ENCODE assay signal across 15 mouse cellular contexts in the genomic region with DNA sequence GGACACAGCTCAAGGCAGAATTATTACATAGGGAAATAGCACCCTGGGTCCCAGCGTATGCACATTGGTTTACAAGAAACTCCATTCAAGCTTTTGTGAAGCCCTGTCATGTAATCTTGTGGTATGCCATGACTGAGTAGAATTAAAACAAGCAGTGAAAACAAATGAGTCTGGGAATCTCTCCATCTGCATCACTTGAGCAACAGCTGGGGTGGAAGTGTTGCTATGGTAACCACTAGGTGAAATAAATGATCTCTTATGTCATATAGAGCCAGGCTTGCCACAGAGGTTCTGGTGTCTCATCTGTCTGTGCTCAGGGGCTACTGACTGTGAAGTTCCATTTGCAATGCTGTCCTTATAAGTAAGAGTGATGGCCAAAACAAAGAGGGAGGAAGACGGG.
A peak's percentile ranks its signal among the peaks of the same experiment; 100 is the strongest.
DNase-seq lines count a peak whose midpoint lies in the region; ATAC-seq and TF ChIP-seq lines count a peak whose summit lies in the region.
"Had no signal": no experiment of that assay in that cellular context is flagged by ENCODE, and none has a peak within 500 bp of the region (broad histone marks: within the 10 kb centered on the region; RNA-seq: fewer than 3 reads in every experiment).

No protein-coding gene starts in this region.

- WGBS in hindbrain, embryonic 12.5 days, result 44% methylated on average over 2 of the region's 2 CpGs
- WGBS in intestine, postnatal 0 days, result 69% methylated on average over 2 of the region's 2 CpGs

- TF ChIP-seq CTCF in intestine, postnatal 0 days (IDR thresholded peaks at IDR 0.05; ENCODE audit: low read depth), result no peak

- H3K36me3 ChIP-seq in hindbrain, embryonic 12.5 days, result no peaks in the 10 kb centered on the region
- no peaks in the 10 kb centered on the region for H3K36me3 ChIP-seq in intestine, postnatal 0 days (ENCODE audit: control insufficient read depth, insufficient read depth)
- H3K36me3 ChIP-seq: heart, embryonic 13.5 days; intestine, embryonic 15.5 days; liver, embryonic 12.5 days had no signal

- H3K27me3 ChIP-seq in hindbrain, embryonic 12.5 days, result no peaks in the 10 kb centered on the region
- no peaks in the 10 kb centered on the region for H3K27me3 ChIP-seq in intestine, postnatal 0 days (replicated peaks; ENCODE audit: control insufficient read depth, insufficient read depth, low read length)
- H3K27me3 ChIP-seq: heart, embryonic 13.5 days; intestine, embryonic 15.5 days; liver, embryonic 12.5 days had no signal

- H3K4me3 ChIP-seq in hindbrain, embryonic 12.5 days, result no peak overlapping the region
- no peak overlapping the region for H3K4me3 ChIP-seq in intestine, postnatal 0 days (ENCODE audit: low read depth, low read length)
- H3K4me3 ChIP-seq: heart, embryonic 13.5 days; intestine, embryonic 15.5 days; liver, embryonic 12.5 days had no signal

- H3K27ac ChIP-seq in hindbrain, embryonic 12.5 days, result no peak overlapping the region
- H3K27ac ChIP-seq in intestine, postnatal 0 days (ENCODE audit: low read depth, low read length), result no peak overlapping the region
- H3K27ac ChIP-seq: heart, embryonic 13.5 days; intestine, embryonic 15.5 days; liver, embryonic 12.5 days had no signal

- DNase-seq in left cerebral cortex, postnatal 14 days (ENCODE audit: low spot score in 2 of 2), result peak; percentile 17 to 25
- no peak for DNase-seq in left cerebral cortex, postnatal 4 days
- peak; percentile 9 to 14 for DNase-seq in layer of hippocampus, postnatal 10 days (ENCODE audit: low spot score in 2 of 2)
- peak; percentile 20 for DNase-seq in retina, embryonic 14.5 days (ENCODE audit: low spot score)
- no peak for DNase-seq in thymus, postnatal 10 days (ENCODE audit: low spot score in 2 of 2)
- DNase-seq: adrenal gland, postnatal 14 days; cerebellum, adult 8-10 months; gastrocnemius, postnatal 10 days; thymus, adult 2 months had no signal

- peak; percentile 82 for ATAC-seq in hindbrain, embryonic 12.5 days (ENCODE audit: low FRiP score)
- ATAC-seq in intestine, postnatal 0 days, result no peak
- ATAC-seq: CD4-positive, CD25-positive, alpha-beta regulatory T cell, adult 4 months; intestine, embryonic 15.5 days; liver, embryonic 12.5 days had no signal

- no peak overlapping the region for H3K9ac ChIP-seq in hindbrain, embryonic 12.5 days
- H3K9ac ChIP-seq in intestine, postnatal 0 days (ENCODE audit: low read depth, low read length), result no peak overlapping the region
- H3K9ac ChIP-seq: heart, embryonic 13.5 days; intestine, embryonic 15.5 days; liver, embryonic 12.5 days had no signal

- H3K4me1 ChIP-seq in hindbrain, embryonic 12.5 days, result peaks cover 9% of the 10 kb centered on the region
- H3K4me1 ChIP-seq in intestine, postnatal 0 days (replicated peaks; ENCODE audit: control insufficient read depth, insufficient read depth, low read length), result no peaks in the 10 kb centered on the region
- H3K4me1 ChIP-seq: intestine, embryonic 15.5 days; liver, embryonic 12.5 days had no signal

- intact Hi-C loops in left cerebral cortex, postnatal 14 days (cut with DNase I), result no loop called here
- intact Hi-C loops in left cerebral cortex, postnatal 4 days (cut with DNase I), result no loop called here

- no peaks in the 10 kb centered on the region for H3K9me3 ChIP-seq in hindbrain, embryonic 12.5 days (replicated peaks)
- H3K9me3 ChIP-seq in intestine, postnatal 0 days (ENCODE audit: control insufficient read depth), result no peaks in the 10 kb centered on the region
- H3K9me3 ChIP-seq: heart, embryonic 13.5 days; intestine, embryonic 15.5 days; liver, embryonic 12.5 days had no signal

- no peak overlapping the region for H3K4me2 ChIP-seq in hindbrain, embryonic 12.5 days (replicated peaks)
- no peak overlapping the region for H3K4me2 ChIP-seq in intestine, postnatal 0 days (replicated peaks; ENCODE audit: low read depth)
- H3K4me2 ChIP-seq: heart, embryonic 13.5 days; intestine, embryonic 15.5 days; liver, embryonic 12.5 days had no signal

Comparison
In these comparisons a context has a peak if more than half of its experiments do, and no peak if none do; other contexts are left out.
1. DNase-seq: peak in left cerebral cortex, postnatal 14 days (2 of 2), layer of hippocampus, postnatal 10 days (2 of 2) and retina, embryonic 14.5 days (single experiment); none in left cerebral cortex, postnatal 4 days (single experiment) and thymus, postnatal 10 days (0 of 2).